Mouse (Mus musculus) central nervous system, embryonic 14 days (tissue): Measurements from ENCODE around the gene Tent5a. TPM values are rescaled to one million over a fixed set of nuclear protein-coding genes. Genes with fewer than 3 reads are reported as not detected.

Experiments
- polyA plus RNA-seq: library from polyadenylated mRNA; depleted of rRNA; stranded (reverse); fragments of >200 nt; gene quantifications from 2 replicates; pipeline ENCODE4 v1.2.3, GENCODE M21; 2012; rRNA removed

The Tent5a gene
- polyA plus RNA-seq: 3.8 and 6.2 TPM in 2 replicates

DNA sequence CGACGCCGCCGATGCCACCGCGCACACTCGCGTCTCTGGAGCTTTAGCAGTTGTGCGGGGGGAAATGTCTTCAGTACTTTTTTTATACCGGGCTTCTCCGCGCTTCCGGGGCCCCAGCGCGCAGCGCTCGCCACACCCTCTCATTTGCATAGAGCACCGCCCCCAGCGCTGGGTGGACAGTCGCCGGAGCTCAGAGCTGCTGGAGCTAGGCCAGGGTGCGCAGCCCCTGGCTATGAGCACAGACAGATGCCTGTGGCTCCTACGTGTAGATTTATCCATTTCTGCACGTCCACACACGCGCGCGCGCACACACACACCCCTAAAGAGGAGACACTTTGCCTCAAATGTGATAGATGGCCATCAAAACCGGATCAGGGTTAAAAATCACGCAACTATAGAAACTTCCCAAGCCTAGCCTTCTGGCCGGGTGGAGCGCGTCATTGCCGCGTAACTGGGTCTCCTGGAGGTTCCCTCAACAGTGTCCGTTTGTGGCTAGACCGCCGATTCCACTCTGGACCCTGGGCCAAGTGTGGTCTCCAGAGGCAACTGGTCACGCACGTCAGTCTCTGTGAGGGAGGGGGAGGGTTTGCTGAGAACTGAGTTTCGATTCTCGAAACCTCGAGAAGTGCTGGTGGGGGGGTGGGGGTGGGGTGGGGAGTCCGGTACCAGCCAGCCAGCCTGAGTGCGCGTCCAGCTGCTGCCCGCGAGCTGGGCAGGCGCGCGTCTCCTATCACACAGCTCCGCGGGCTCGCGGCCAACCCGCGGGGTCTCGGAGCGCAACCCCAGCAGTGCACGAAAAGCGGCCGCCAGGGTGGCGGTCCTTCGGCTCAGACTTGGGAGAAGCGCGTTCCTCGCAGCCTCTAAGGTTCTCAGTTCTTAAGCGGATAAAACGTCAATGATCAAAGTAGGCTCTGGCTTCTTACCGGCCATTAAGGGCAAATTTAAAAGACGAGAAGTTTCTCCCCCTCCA lies at the start of gene Tent5a:
Gene Tent5a, minus strand, starts transcription at position 107 of the 970 bp plus-strand sequence.

DNA sequence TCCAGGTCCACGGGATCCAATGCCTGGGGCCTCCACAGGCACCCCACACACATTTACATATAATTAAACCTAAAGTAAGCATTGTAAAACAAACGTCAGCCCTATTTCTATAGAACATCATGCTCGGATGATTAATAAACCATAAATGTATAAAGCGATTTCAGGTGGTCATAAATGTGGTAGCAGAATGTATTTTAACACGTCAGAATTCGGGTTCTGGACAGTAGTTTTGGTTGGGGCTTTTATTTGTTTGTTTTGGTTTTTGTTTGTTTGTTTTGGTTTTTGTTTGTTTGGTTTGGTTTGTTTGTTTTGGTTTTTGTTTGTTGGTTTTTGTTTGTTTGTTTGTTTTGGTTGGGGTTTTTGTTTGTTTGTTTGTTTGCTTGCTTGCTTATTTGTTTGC lies 14.7 kb downstream of the Tent5a start, which contains the start of gene Gm11114:
Gene Gm11114, plus strand, starts transcription at position 301 of the 400 bp plus-strand sequence.

Other genes starting within 250 kb of the Tent5a start
- not detected in 2 replicates for gene Gm11114, start 14.6 kb downstream of the Tent5a start, polyA plus RNA-seq